Mouse (Mus musculus) intestine, postnatal 0 days (tissue): ENCODE data around the gene Cmtm8. TPM values are rescaled to one million over a fixed set of nuclear protein-coding genes. Genes with fewer than 3 reads are reported as not detected.

ENCODE experiments used
- ATAC-seq: fragments of 200-750 bp; cut with Nextera tagmentation; 2 replicates; pipeline ENCODE4 v1.8.0; 2017; ENCODE audit warnings: mild to moderate bottlenecking, moderate TSS enrichment, moderate library complexity
- H3K27ac ChIP-seq: fragments of 300-500 bp; sonication (generic); 2 replicates; pipeline ENCODE4 v1.5.1; 2014; ENCODE audit warnings: mild to moderate bottlenecking, low read depth, low read length, moderate library complexity
- H3K27me3 ChIP-seq: fragments of 300-500 bp; sonication (generic); replicated peaks from 2 replicates; pipeline ENCODE4 v1.6.1; 2014; ENCODE audit warnings: low read length, mixed read lengths; ENCODE audit not compliant: control insufficient read depth, insufficient read depth
- H3K36me3 ChIP-seq: fragments of 300-500 bp; sonication (generic); 2 replicates; pipeline ENCODE4 v1.6.1; 2014; ENCODE audit warnings: mild to moderate bottlenecking, moderate library complexity; ENCODE audit not compliant: control insufficient read depth, insufficient read depth
- H3K4me1 ChIP-seq: fragments of 300-500 bp; sonication (generic); replicated peaks from 2 replicates; pipeline ENCODE4 v1.6.1; 2014; ENCODE audit warnings: antibody characterized with exemption, low read length, mixed read lengths; ENCODE audit not compliant: control insufficient read depth, insufficient read depth
- H3K4me2 ChIP-seq: fragments of 300-500 bp; sonication (generic); replicated peaks from 2 replicates; pipeline ENCODE4 v1.6.1; 2014; ENCODE audit warnings: low read depth, mild to moderate bottlenecking, moderate library complexity
- H3K4me3 ChIP-seq: fragments of 300-500 bp; sonication (generic); 2 replicates; pipeline ENCODE4 v1.5.1; 2014; ENCODE audit warnings: low read depth, low read length
- H3K9ac ChIP-seq: fragments of 300-500 bp; sonication (generic); 2 replicates; pipeline ENCODE4 v1.6.1; 2014; ENCODE audit warnings: mild to moderate bottlenecking, low read depth, low read length
- H3K9me3 ChIP-seq: fragments of 300-500 bp; sonication (generic); 2 replicates; pipeline ENCODE4 v1.6.1; 2016; ENCODE audit warnings: mixed run types; ENCODE audit not compliant: control insufficient read depth
- CTCF ChIP-seq: sonication (generic); IDR thresholded peaks from 2 replicates; pipeline ENCODE4 v1.5.1; 2016; ENCODE audit warnings: low read depth, mild to moderate bottlenecking, control low read depth, antibody characterized with exemption, moderate library complexity
- WGBS: fragments of 180-500 bp; shearing (Covaris S2); extraction: QIAGEN DNeasy Blood & Tissue Kit; methylation state at CpG from one replicate; pipeline ENCODE4 v1.1.7; 2014; 5-methylcytosine and 5-hydroxymethylcytosine counted together
- polyA plus RNA-seq: library from polyadenylated mRNA; unstranded; fragments of >200 nt; fragmentation: Nextera tagmentation; extraction: Ambion mirVana; gene quantifications from 2 replicates; pipeline ENCODE4 v1.2.1, GENCODE M21; 2015

The Cmtm8 gene
- polyA plus RNA-seq, 1 experiment from 2014 or later: 91.5 TPM

GRCm38 (mm10) chr9:114843634-114844016 is 331 bp downstream of the Cmtm8 start:
- Histone ChIP-seq H3K36me3 (no peaks in the 10 kb centered on the region), H3K9me3 (no peaks in the 10 kb centered on the region), H3K27ac (peak overlapping the region; percentile 77), H3K4me3 (peak overlapping the region; percentile 75), H3K4me1 (no peaks in the 10 kb centered on the region), H3K4me2 (peak overlapping the region; percentile 91), H3K9ac (peak overlapping the region; percentile 70), H3K27me3 (no peaks in the 10 kb centered on the region)
- under 1% methylated on average over 40 of the region's 40 CpGs for WGBS
- peak; percentile 65 for ATAC-seq
- TF ChIP-seq CTCF: no peak

DNA sequence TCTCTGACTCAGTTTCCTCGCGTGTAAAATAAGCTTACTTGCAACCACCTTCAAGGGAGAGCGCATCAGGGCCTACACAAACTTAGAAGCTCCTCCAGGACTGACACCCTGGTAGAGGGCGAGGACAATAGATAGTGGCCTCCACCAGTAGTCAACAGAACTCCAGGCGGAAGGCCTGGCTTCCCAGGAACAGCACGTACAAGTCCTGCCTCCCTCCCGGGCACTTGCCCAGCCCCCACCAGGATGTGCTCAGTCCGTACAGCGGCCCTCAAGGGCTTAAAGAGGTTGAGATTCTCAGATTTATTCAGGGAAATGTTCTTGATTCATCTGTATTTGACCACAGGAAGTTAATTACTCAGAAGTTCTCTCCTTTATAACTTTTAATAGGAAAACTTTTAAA is 1.1 kb downstream of the Cmtm8 start:
- TF ChIP-seq CTCF: no peak
- Histone ChIP-seq H3K4me1 (no peaks in the 10 kb centered on the region), H3K36me3 (no peaks in the 10 kb centered on the region), H3K4me2 (peak overlapping the region; percentile 91), H3K9ac (peak overlapping the region; percentile 70; the same call in 1 of the 2 replicates), H3K27me3 (no peaks in the 10 kb centered on the region), H3K27ac (peak overlapping the region; percentile 77; the same call in 1 of the 2 replicates), H3K9me3 (no peaks in the 10 kb centered on the region), H3K4me3 (peak overlapping the region; percentile 75)
- WGBS: 28% methylated on average over 9 of the region's 9 CpGs
- no peak for ATAC-seq

DNA sequence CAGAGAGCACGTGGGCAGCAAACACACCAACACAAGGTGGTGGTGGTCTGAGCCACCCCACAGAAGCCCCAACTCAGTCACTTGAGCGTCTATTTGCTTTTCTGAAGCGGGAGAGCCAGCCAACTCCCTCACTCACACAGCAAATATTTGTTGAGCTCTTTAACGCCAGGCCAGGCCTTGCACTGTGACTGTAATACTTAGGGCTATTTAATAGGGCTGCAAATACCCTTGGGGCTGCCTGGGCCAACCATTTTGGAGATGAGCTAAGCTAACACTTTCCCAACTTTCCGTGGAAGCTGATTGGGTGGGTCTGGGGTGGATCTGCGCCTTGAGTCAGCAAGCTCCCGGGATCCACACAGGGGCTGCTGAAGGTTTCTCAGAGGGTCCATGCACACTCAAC is 1.7 kb downstream of the Cmtm8 start:
- ATAC-seq: no peak
- Histone ChIP-seq H3K27ac (peak overlapping the region; percentile 77; the same call in 1 of the 2 replicates), H3K9ac (0 out of 2 replicates have a peak overlapping the region, but pooled peaks have one; percentile 70), H3K4me2 (peak overlapping the region; percentile 91), H3K27me3 (no peaks in the 10 kb centered on the region), H3K36me3 (no peaks in the 10 kb centered on the region), H3K4me1 (no peaks in the 10 kb centered on the region), H3K4me3 (peak overlapping the region; percentile 75; the same call in 1 of the 2 replicates), H3K9me3 (no peaks in the 10 kb centered on the region)
- WGBS: 56% methylated on average over 7 of the region's 7 CpGs
- TF ChIP-seq CTCF: no peak

GRCm38 (mm10) chr9:114838870-114839269 is 5.1 kb downstream of the Cmtm8 start:
- 70% methylated on average over 5 of the region's 5 CpGs for WGBS
- Histone ChIP-seq H3K4me1 (no peaks in the 10 kb centered on the region), H3K9me3 (no peaks in the 10 kb centered on the region), H3K27me3 (no peaks in the 10 kb centered on the region), H3K9ac (no peak overlapping the region), H3K27ac (no peak overlapping the region), H3K4me3 (no peak overlapping the region), H3K4me2 (no peak overlapping the region), H3K36me3 (no peaks in the 10 kb centered on the region)
- ATAC-seq: no peak
- TF ChIP-seq CTCF: no peak

GRCm38 (mm10) chr9:114831527-114831926 is 12.4 kb downstream of the Cmtm8 start:
- TF ChIP-seq CTCF: no peak
- Histone ChIP-seq H3K4me1 (no peaks in the 10 kb centered on the region), H3K27me3 (no peaks in the 10 kb centered on the region), H3K4me2 (no peak overlapping the region), H3K36me3 (no peaks in the 10 kb centered on the region; the same call in 1 of the 2 replicates), H3K4me3 (no peak overlapping the region), H3K9me3 (no peaks in the 10 kb centered on the region), H3K9ac (no peak overlapping the region), H3K27ac (peak overlapping the region; percentile 10; the same call in 1 of the 2 replicates)
- 26% methylated on average over 6 of the region's 6 CpGs for WGBS
- ATAC-seq: no peak

DNA sequence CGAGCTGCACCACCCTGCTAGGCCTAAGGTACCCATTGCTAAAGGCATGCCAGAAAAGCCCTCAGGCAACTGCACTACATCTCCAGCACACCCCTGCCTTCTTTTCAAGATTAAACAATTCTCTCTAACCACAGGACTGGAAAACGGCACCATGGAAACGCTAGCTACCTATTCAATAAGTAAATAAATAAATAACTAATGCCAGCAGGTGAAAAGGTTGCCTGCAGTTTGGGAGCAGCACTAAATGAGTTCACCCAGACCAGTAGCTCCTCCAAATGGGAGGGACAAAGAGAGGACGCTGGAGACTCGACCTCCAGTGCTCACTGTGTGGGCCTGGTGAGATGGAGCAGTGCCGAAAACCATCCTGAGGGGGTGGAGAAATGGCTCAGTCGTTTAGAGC is 13.6 kb downstream of the Cmtm8 start:
- no peaks in the 10 kb centered on the region for H3K27me3 ChIP-seq
- no peaks in the 10 kb centered on the region for H3K9me3 ChIP-seq
- no peak overlapping the region for H3K9ac ChIP-seq
- H3K4me1 ChIP-seq: no peaks in the 10 kb centered on the region
- 54% methylated on average over 7 of the region's 7 CpGs for WGBS
- H3K4me3 ChIP-seq: no peak overlapping the region
- TF ChIP-seq CTCF: no peak
- no peak overlapping the region for H3K4me2 ChIP-seq
- no peak overlapping the region for H3K27ac ChIP-seq
- no peak for ATAC-seq
- no peaks in the 10 kb centered on the region; the same call in 1 of the 2 replicates for H3K36me3 ChIP-seq

DNA sequence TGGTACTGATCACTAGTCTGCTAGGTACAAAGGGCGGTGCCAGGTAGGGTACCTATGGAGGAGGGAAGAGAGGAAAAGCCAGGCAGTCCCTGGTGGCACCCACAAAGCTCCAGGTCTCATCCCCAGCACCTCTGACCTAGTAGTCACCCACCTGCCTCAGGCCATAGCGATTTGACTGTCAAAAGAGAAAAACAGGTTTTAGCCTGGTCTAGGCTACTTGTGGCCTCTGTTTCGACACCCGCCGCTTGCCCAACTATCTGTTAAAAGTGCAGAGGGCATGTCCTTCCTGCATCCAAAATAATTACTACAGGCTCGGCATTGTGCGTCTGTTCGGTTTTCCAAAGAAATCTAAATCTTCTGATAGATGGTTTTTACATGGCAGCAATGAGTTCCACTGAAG is 14.3 kb downstream of the Cmtm8 start:
- Histone ChIP-seq H3K27ac (no peak overlapping the region), H3K9ac (no peak overlapping the region), H3K27me3 (no peaks in the 10 kb centered on the region), H3K4me2 (no peak overlapping the region), H3K36me3 (no peaks in the 10 kb centered on the region; the same call in 1 of the 2 replicates), H3K4me3 (no peak overlapping the region), H3K9me3 (no peaks in the 10 kb centered on the region), H3K4me1 (no peaks in the 10 kb centered on the region)
- WGBS: 88% methylated on average over 8 of the region's 8 CpGs
- ATAC-seq: no peak
- no peak for TF ChIP-seq CTCF
